Mouse (Mus musculus) erythroid progenitor cell, adult 5-6 weeks (primary cell): Measurements from ENCODE around the gene Cdhr2. TPM values are rescaled to one million over a fixed set of nuclear protein-coding genes. Genes with fewer than 3 reads are reported as not detected.

ENCODE experiments used
- ATAC-seq: replicated peaks from 2 replicates; pipeline ENCODE4 v1.8.0; 2016; ENCODE audit warnings: moderate number of reproducible peaks, mild to moderate bottlenecking, moderate TSS enrichment, inconsistent platforms; ENCODE audit not compliant: poor library complexity, low FRiP score, severe bottlenecking
- total RNA-seq, 2 experiments: library from RNA; stranded (forward) in 1 of 2; stranded (reverse) in 1 of 2; fragments of 150-400 nt in 1 of 2; fragments of 186-747, 209-891 nt in 1 of 2; gene quantifications; 2 replicates each; pipeline versions ENCODE4 v1.2.3 to v1.2.4; 2015 to 2017; ENCODE audit warnings: low replicate concordance in 2 of 2

Gene Cdhr2
- total RNA-seq, 2 experiments from 2014 or later: not detected

GRCm38 (mm10) chr13:54749061-54749863 lies 48.0 kb downstream of the Cdhr2 start:
- no peak for ATAC-seq

GRCm38 (mm10) chr13:54749864-54750411 lies 48.7 kb downstream of the Cdhr2 start, which contains the start of gene Gprin1:
Gene Gprin1 (minus strand): TSS chr13:54749874.
- no peak for ATAC-seq

- ATAC-seq: no peak
Observed at GRCm38 (mm10) chr13:54750699-54751098, 49.4 kb downstream of the Cdhr2 start.

GRCm38 (mm10) chr13:54752656-54753055 lies 51.4 kb downstream of the Cdhr2 start:
- no peak for ATAC-seq

GRCm38 (mm10) chr13:54753733-54754132 lies 52.5 kb downstream of the Cdhr2 start:
- no peak for ATAC-seq

GRCm38 (mm10) chr13:54754169-54755080 lies 53.2 kb downstream of the Cdhr2 start:
- ATAC-seq: no peak

GRCm38 (mm10) chr13:54755201-54755830 lies 54.1 kb downstream of the Cdhr2 start:
- no peak for ATAC-seq

GRCm38 (mm10) chr13:54756156-54756712 lies 55.0 kb downstream of the Cdhr2 start:
- ATAC-seq: no peak

GRCm38 (mm10) chr13:54757093-54757830 lies 56.0 kb downstream of the Cdhr2 start:
- no peak for ATAC-seq

- ATAC-seq: no peak
Observed at GRCm38 (mm10) chr13:54758045-54758755, 56.9 kb downstream of the Cdhr2 start.

GRCm38 (mm10) chr13:54758756-54759470 lies 57.7 kb downstream of the Cdhr2 start:
- ATAC-seq: no peak

GRCm38 (mm10) chr13:54759496-54759895 lies 58.2 kb downstream of the Cdhr2 start:
- no peak for ATAC-seq

GRCm38 (mm10) chr13:54760164-54760795 lies 59.0 kb downstream of the Cdhr2 start:
- ATAC-seq: no peak

GRCm38 (mm10) chr13:54760906-54761305 lies 59.6 kb downstream of the Cdhr2 start:
- no peak for ATAC-seq

GRCm38 (mm10) chr13:54765281-54766191 lies 64.3 kb downstream of the Cdhr2 start:
- ATAC-seq: no peak

- ATAC-seq: no peak
Observed at GRCm38 (mm10) chr13:54766192-54766768, 65.0 kb downstream of the Cdhr2 start, which contains the start of gene Sncb. Gene Sncb (minus strand): TSS chr13:54766595.
